Mouse (Mus musculus) R1 (cell line): ENCODE results near the gene Scn2b.

Experiments
- DNase-seq: peaks from one replicate; pipeline ENCODE4 v3.0.0-alpha.2; 2018; ENCODE audit warnings: low read depth, low spot score

Scn2b gene

GRCm38 (mm10) chr9:45171073-45171610, 53.6 kb downstream of the Scn2b start:
- peak; percentile 63 for DNase-seq

- no peak for DNase-seq
Observed at GRCm38 (mm10) chr9:45173475-45173874, 55.9 kb downstream of the Scn2b start.

- no peak for DNase-seq
Observed at GRCm38 (mm10) chr9:45179282-45179681, 61.7 kb downstream of the Scn2b start.
